Mouse (Mus musculus): ENCODE measurements at regions not wholly inside any gene's neighbourhood (a gene's known extent, or its start where the extent isn't known, plus 50 kb on each side); places are given as distances from the start of the nearest gene placed in this dataset.
A peak's percentile ranks its signal among the peaks of the same experiment; 100 is the strongest.

DNA sequence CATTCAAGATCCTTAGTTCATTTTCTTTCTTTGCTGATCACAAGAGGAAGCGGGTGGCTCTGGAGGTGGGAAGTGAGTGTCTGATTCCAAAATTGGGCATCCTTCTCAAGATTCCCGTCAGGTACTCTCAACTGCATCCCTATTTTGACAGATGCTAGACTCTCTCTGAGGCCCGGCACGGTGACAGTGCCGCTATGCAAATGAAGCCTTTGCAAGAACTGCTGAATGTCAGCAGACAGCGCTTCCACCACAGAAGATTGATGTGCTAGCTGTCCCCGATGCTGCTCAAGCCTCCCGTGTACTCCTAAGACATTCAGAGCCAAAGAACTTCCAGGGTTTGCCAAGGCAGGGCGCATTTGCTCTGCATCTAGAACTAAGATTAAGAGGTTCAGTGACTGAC is 50.9 kb upstream of the Cpne4 start:
- peak; percentile 69 for ATAC-seq (ENCODE audit: low TSS enrichment)

DNA sequence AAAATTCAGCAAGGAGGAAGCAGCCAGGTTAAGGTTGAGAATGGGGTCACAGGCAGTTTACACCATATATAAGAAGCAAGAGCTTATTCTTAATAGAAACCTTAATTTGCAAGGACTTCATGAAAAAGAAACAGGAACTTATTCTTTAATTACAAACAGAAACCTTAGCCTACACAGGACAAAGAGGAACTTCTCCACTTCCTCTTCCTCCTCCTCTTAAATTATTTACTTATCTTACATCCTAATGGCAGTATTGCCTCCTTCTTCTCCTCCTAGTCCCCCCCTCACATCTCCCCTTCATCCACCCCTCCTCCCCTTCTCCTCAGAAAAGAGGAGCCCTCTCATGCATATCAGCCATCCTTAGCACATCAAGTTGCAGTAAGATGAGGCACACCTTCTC is 56.4 kb upstream of the Cpne4 start:
- ATAC-seq (ENCODE audit: low TSS enrichment): no peak

DNA sequence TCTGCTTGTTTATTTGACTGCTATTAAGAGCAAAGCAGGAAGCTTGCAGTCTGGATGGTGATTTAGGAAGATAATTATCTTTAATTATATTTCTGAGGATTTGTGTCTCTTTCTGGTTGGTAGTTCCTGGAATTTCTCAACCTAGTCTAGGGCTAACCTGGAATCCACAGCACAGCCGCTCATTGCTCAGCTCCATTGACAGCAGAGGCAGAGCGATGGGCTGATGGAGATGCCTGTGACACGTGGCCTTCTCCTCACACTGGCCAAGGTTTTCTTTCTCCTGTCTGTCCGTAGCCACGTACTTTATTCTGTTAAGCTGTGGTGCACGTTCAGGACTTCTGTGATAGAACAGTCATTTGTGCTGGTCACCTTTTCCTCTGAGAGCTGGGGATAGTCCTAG is 57.7 kb upstream of the Cpne4 start:
- no peak for ATAC-seq (ENCODE audit: low TSS enrichment)

DNA sequence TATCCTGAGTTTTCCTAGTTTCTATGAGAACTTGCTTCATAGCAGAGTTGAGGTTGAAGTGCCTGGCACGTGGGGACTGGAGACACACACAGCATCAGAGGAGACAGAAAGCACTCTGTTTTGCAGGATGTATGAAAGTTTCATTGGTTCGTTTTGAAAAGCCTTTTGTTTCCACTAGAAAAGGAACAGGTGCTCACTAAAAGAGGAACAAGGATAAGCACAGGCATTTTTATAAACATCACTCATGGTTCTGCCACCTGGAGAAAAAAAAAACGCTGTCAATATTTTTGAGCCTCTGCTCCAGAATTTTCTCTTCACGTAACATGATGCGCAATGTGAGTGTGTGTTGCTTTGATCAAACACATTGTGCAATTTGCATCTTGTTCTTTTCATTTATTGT is 64.6 kb upstream of the Cpne4 start:
- no peak for ATAC-seq (ENCODE audit: low TSS enrichment)

DNA sequence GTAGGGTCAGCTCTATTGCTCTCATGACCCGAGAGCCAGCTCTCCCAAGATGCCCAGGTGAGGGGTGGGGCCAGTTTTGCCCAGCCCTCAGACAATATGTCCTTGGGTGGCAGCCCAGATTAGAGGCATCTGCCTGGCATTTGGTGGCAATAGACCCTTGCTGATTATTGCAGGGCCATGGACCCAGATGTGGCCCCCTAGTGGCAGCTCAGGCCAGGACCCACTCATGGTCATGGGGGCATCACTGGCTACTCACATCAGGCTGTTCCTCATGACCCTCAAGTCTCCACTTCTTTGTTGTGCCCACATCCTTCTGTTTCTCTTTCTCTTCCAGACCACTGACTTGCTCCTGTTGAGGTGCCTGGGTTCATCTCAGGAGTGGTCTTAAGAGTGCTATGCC is 66.4 kb upstream of the Cpne4 start:
- ATAC-seq (ENCODE audit: low TSS enrichment): no peak

DNA sequence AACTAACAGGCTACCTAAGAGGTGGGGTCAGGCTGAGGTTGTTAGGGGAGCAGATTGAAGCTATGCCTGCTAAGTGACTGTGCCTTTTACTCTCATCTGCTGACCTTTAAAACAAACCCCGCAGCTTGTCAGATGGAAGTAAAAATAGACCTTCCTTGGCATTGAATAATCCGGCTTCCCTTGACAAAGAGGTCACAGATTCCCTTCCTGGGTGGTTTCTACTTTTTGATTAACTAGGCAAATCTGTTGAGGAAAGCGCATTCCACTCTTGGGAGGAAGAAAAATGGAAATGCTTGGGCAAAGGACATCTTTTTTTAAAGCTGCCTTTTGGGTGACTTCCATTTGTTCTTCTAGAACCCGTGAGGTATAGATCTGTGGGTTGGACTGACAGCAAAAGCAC is 72.3 kb upstream of the Cpne4 start:
- no peak for ATAC-seq (ENCODE audit: low TSS enrichment)

DNA sequence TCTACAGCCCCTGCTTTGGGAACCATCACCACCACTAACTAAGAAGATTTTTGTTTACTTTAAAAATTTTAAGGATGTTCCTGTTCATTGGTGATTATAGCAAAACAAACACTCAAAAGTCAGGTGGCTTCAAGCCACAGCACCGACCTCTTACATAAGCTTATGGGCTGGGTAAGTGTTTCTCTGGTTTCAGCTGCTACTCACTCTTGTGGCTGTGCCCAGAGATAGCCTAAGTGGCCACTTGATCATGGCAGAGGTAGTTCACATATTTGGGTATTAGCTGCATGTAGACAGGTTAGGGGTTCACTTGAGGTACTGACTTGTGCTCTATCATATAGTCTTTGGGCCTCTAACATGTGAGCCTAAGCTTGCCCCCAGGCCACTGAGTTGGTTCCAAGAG is 79.8 kb upstream of the Cpne4 start:
- no peak for ATAC-seq (ENCODE audit: low TSS enrichment)

DNA sequence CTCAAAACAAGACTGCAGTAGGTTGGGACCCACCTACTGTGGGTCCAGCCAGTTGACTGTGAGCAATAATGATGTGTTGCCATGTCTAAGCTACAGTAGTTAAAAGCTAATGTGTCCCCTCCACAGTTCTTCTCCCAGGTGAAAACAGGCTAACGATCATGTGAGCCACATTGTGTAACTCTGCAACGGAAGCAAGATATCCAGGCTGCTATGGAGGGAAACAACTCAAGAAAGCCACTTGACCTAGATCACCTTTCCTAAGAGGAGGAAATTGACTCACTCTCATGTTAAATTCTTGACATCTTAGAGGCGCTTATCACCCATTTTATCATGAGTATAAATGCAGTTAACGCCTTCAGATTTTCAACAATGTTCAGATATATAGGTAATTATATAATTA is 83.4 kb upstream of the Cpne4 start:
- ATAC-seq (ENCODE audit: low TSS enrichment): no peak

DNA sequence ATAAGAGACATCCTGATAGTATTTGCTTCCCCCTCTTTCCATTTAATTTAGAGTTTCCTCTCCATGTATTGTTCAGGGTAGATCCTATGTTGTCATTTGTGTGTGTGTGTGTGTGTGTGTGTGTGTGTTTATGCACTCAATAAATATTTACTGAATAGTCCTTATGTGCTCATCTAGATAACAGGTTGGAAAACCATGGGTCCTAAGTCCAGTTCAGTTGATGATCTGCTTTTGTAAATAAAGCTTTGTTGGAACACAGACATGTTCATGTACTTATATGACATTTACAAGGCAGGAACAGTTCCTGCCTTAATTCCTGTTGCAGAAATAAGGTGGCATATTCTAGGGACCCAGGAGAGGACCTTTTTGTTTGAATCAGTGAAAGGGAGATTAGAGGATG is 87.0 kb upstream of the Cpne4 start:
- ATAC-seq (ENCODE audit: low TSS enrichment): no peak

DNA sequence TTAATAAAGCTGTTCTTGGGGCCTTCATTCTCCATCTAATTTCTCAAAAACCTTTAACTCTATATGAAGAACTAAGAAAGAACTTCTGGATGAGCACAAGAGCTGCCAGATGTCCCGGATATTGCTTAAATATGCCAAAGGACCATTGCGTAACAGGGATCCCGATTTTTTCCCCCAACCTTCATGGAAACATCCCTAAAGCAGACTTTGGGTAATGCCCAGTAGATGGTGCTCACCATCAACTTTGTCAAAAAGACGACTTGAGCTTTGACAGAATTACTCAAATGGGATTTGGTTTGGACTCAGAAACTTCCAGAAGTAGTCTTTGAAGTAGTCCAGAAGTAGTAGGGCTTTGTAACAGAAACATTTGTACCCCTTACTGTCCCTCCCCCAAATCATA is 89.5 kb upstream of the Cpne4 start:
- peak; percentile 85 for ATAC-seq (ENCODE audit: low TSS enrichment)

DNA sequence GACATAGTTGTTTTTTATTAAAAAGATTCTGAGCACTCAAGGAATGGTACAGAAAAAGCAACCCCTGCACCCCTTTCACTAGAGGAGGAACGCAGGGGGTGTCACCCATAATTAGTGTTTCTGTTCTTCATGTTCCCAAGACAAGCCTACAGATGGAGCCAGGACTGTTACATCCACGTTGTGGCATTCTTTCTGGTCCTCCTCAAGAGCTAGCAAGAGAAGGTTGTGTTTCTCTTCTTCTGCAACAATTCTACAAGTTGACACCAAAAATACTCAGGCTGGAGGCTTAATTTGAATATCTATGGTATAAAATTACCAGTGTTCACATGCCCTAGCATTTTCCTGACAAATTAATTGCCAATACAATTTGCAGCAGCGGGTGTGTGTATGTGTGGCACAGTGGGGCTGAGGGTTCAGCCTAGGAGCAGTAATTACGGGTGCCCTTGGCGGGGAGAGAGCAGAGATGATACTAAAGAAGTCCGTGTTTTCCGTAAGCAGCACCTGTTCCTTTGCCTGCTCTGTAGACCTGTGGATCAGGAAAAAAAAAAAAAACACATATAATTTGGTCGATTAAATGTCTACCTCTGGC is 98.4 kb upstream of the Cpne4 start:
- ATAC-seq (ENCODE audit: low TSS enrichment): no peak

DNA sequence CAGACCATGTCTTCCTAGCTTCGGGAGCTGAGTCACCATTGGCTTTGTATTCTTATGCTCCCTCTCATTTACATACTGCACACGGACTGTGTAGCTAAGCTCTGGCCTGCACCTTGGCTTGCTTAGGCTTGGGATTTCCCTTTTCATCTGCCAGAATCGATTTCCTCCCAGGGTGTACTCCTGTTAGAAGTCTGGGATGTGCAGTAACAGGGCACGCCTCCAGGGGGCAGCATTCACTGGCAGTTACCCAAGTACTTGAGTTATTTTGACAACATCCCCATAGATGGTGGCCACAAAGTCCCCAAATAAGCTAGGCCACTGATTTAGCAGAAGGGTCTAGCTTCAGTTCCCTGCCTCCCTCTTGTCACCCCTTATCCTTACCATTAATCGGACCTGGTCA is 102.2 kb upstream of the Cpne4 start:
- ATAC-seq (ENCODE audit: low TSS enrichment): no peak

DNA sequence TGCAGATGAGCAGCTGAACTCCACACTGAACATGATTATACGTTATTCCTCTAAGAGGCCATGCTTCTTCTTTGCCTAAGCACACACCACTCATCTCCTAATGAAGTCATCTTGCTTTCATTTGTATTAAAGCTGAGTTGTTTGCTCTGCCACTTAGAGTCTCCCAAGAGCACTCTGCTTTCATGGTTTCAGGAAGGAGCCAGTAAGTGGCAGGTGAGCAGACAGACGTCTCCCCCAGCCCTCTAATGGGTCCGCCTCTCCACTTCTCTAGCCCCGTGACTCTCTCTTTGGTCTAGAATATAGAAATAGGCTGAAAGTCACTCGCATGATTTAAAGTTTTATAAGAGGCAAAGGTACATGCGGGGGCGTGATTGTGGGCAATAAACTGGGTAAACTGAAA is 103.8 kb upstream of the Cpne4 start:
- ATAC-seq (ENCODE audit: low TSS enrichment): no peak

DNA sequence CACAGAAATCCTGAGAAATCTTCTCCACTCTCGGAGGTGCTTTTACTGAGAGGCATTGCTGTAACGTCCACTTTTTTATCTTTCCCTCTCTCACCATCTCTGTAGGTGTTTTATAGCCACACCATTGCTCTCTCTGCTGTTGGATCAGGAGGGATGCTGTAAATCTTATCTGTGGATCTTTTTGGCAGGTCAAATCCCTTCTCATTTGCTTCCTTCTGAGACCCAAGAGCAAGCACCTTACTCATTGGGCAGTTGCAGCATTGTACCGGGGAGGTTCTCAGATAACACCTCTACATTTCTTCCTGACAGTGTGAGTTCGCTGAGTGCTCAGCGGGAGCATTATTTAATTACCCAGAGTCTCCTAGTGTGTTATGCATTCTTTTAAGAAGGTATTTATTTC is 75.5 kb upstream of the Acpp start:
- no peak for ATAC-seq (ENCODE audit: low TSS enrichment)

DNA sequence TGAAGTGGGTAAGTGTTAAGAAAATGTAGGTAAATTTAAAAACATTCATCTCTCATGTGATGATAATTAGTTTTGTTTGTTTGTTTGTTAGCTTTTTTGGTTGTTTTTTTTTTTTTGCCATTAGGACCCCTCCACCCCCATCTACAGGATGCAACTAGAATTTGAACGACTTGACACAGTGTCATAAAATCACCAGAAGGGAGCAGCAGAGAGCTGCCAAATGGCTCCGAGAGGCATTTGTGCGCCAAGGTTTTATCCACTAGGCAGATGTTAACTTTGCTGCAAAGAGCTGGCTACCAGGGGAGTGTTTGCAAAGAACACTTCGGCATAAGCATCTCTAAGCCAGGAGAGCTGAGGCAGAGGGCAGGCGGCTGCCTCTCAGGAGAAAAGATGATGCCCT is 72.7 kb upstream of the Acpp start:
- peak; percentile 60 for ATAC-seq (ENCODE audit: low TSS enrichment)

DNA sequence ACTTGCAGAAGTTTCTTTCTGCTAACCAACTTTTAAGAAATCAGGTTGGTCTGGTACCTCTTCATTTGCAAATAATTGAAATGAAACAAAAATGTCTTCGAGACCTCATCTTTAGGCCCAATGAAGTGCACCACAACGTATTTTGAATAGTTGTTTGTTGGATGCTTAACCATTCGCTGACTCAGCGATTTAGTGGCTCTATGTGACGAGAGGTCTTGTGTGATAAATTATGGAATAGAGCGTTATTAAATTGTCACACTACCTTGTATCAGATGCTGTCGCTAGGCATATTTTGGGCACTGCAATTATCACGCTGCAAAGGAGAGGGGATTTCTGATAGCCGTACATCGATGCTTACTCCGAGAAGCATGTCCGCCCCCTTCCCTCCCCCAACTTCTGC is 71.8 kb upstream of the Acpp start:
- no peak for ATAC-seq (ENCODE audit: low TSS enrichment)

DNA sequence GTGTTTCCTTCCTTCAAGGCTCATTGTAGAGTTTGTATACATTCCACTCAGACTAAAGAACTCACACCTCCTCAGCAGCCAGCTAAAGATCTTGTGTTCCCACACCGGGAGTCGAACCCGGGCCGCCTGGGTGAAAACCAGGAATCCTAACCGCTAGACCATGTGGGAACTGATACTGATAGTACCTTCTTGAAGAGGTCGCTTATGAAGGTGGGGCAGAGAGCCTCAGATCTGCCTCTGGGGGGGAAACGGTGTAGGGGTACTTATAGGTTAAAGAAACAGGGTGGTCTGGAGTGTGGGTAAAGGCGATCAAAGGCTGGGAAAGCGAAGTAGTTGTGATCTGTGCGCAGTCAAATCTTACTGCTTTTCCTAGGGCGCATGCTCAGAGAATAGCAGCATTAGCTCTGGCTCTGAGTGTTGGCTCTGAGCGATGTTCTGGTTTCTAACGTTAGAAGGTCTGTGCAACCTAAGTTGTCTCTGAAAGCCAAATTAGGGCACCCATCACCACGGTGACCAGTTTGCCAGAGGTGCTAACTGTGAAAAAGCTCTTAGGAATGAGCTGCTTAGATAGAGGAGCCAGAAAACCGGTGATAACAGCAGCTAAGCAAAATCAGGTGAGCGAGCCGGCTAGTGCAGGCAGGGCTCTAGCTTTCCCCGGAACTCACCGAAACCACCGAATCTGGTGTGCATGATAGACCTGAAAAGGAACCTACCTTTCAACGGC is 71.2 kb upstream of the Acpp start:
- ATAC-seq (ENCODE audit: low TSS enrichment): peak; percentile 86

DNA sequence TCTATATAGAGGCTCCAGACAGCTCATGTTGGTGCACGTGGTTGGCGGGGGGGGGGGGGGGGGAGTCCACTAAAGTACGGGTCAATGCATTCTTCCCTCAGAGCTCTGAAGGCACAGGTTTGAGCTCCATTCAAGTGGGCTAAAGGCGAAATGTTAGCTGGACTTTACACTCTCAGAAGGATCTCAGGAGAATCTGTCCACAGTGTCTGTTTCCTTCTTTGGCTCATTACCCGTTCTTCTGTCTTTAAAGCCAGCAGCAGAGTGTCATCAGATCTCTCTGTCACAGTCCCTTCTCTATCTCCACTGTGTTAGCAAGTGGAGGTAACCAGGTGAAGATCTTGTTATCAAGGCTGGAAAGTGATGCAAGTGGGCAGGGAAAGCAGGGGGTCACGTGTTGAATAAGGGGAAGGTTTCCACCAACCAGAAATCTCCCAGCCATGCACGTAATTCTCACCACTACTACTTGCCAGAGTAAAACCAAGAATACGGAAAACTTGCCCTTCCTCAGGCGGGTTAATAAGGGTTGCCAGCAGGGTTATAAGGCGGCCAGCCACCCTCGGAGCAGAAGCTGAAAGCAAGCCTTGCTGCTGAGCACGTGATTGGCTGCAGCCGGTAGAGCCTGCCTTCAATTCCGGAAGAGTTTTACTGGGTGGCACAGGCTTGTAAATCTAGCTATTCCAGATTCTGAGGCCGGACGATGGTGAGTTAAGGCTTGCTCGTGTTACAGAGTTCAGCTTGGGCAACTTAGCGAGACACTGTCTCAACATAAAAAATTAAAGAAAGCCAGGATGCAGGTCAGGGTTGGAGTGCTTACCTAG is 70.2 kb upstream of the Acpp start:
- peak; percentile 32; the same call in 1 of the 2 replicates for ATAC-seq (ENCODE audit: low TSS enrichment)

DNA sequence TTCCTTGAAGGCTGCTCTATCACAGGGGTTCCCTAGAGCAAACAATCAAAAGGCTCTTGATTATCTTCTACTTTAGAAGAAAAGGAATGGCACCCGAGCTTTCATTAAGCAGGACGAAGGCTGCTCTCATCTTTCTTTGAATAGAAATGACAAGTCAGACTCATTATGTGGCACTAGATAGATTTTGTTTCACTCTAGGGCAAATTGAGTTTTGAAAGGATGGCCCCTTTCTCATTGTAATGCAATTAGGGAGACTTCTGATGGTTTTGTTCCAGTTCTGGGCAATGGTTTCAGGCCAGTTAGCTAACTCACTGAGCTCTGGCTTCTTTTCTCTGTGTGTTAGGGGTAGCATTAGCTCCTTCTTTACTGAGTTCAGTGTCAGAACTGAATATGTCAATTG is 69.5 kb upstream of the Acpp start:
- ATAC-seq (ENCODE audit: low TSS enrichment): no peak

DNA sequence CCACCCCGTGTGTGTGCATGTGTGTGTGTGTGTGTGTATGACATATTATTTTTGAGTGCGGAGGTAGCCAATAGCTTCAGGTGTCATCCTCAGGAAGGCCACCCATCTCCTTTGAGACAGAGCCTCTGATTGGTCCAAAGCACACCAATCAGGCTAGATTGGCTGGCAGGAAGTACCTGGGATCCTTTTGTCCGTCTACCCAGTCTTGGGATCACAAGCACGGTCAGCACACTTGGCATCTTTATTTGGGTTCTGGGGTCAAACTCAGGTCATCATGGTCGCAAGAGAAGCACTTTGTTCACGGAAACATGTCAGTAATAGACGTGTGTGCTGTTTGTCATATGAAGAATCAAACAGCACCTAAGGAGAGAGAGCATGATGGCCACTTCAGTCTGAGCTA is 68.9 kb upstream of the Acpp start:
- no peak for ATAC-seq (ENCODE audit: low TSS enrichment)

DNA sequence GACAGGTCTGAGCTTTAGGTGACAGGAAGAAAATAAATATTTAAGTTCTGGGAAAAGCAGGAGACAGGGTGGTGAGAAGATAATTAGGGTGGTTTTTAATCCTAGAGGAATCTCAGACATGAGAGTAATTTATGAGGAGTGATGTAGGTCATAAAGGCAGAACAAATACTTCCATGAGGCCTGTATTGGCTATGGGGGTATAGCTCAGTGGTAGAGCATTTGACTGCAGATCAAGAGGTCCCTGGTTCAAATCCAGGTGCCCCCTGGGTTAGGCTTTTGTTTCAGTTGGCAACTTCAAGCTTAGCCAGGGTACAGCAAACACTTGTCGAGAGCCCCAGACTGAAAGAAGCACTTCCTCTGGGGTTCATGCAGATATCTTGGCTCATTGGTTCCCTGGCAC is 66.3 kb upstream of the Acpp start:
- ATAC-seq (ENCODE audit: low TSS enrichment): no peak

DNA sequence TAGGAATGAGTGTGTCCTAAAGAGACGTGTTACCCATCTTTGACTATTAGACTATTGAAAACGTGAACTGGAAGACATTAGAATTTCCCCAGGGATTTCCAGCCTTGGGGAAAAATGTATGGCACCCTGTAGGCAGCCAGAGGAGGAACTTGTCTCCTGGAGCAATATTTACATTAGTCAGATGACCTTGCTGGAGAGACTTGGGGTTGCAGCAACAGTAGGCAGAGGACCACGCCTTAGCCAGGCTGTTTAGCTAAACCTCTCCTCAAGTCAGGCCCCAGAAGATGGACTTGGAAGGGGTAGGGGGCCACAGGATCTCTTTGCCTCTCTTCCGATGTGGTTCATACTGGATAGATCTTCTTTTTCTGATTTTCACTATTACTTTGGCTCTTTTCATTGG is 64.1 kb upstream of the Acpp start:
- ATAC-seq (ENCODE audit: low TSS enrichment): no peak

DNA sequence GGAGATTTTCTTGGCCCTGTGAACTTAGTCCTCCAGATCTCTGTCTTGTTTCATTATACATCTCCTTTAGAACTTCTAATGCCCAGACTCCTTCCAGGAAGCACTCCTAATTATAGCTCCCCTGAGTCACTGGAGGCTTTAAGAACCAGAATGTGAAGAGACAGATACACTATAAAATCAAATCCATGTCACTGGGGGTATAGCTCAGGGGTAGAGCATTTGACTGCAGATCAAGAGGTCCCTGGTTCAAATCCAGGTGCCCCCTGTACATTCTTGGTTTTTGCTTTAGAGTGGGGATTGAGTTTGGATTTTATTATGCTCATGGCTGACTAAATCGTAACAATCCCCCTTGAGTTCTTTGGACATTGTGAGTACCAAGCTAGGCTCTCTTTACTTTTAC is 62.4 kb upstream of the Acpp start:
- ATAC-seq (ENCODE audit: low TSS enrichment): no peak

Measured in frontal cortex, adult (tissue).